Mouse (Mus musculus) forebrain, embryonic 14.5 days (tissue): ENCODE measurements around the gene Slc35b3. TPM values are rescaled to one million over a fixed set of nuclear protein-coding genes. Genes with fewer than 3 reads are reported as not detected.

ENCODE experiments used
- ATAC-seq: fragments of 200-750 bp; cut with Nextera tagmentation; 2 replicates; pipeline ENCODE4 v1.8.0; 2017; ENCODE audit warnings: mild to moderate bottlenecking, moderate library complexity
- DNase-seq: peaks from one replicate; pipeline ENCODE4 v3.0.0-alpha.2; 2015; ENCODE audit warnings: low spot score
- H3K27ac ChIP-seq: fragments of 300-500 bp; sonication (generic); 2 replicates; pipeline ENCODE4 v1.5.1; 2014; ENCODE audit warnings: low read depth, mild to moderate bottlenecking, control low read depth, low read length, moderate library complexity
- H3K27me3 ChIP-seq: fragments of 300-500 bp; sonication (generic); replicated peaks from 2 replicates; pipeline ENCODE4 v1.6.1; 2014; ENCODE audit warnings: low read length, control low read depth, mixed read lengths; ENCODE audit not compliant: control insufficient read depth, insufficient read depth
- H3K36me3 ChIP-seq: fragments of 300-500 bp; sonication (generic); 2 replicates; pipeline ENCODE4 v1.6.1; 2014; ENCODE audit warnings: low read length, control low read depth; ENCODE audit not compliant: control insufficient read depth, insufficient read depth
- H3K4me1 ChIP-seq: fragments of 300-500 bp; sonication (generic); 2 replicates; pipeline ENCODE4 v1.6.1; 2014; ENCODE audit warnings: antibody characterized with exemption, low read length, control low read depth; ENCODE audit not compliant: control insufficient read depth, insufficient read depth
- H3K4me2 ChIP-seq: fragments of 300-500 bp; sonication (generic); 2 replicates; pipeline ENCODE4 v1.6.1; 2014; ENCODE audit warnings: mild to moderate bottlenecking, control low read depth, low read length
- H3K4me3 ChIP-seq: fragments of 300-500 bp; sonication (generic); 2 replicates; pipeline ENCODE4 v1.5.1; 2014; ENCODE audit warnings: low read depth, low read length, control low read depth
- H3K9ac ChIP-seq: fragments of 300-500 bp; sonication (generic); 2 replicates; pipeline ENCODE4 v1.6.1; 2014; ENCODE audit warnings: mild to moderate bottlenecking, low read length, control low read depth, moderate library complexity
- H3K9me3 ChIP-seq: fragments of 300-500 bp; sonication (generic); replicated peaks from 2 replicates; pipeline ENCODE4 v1.6.1; 2016; ENCODE audit warnings: low read length, control low read depth, mixed read lengths; ENCODE audit not compliant: control insufficient read depth
- WGBS: fragments of 180-500 bp; shearing (Covaris S2); extraction: QIAGEN DNeasy Blood & Tissue Kit; methylation state at CpG from one replicate; pipeline ENCODE4 v1.1.7; 2014; 5-methylcytosine and 5-hydroxymethylcytosine counted together
- polyA plus RNA-seq: library from polyadenylated mRNA; unstranded; fragments of >200 nt; fragmentation: Nextera tagmentation; extraction: Ambion mirVana; gene quantifications from 2 replicates; pipeline ENCODE4 v1.2.1, GENCODE M21; 2014

The Slc35b3 gene
- polyA plus RNA-seq, 1 experiment from 2014 or later, result 29.1 TPM

- Histone ChIP-seq H3K4me2 (no peak overlapping the region), H3K4me1 (no peaks in the 10 kb centered on the region), H3K9me3 (no peaks in the 10 kb centered on the region), H3K9ac (no peak overlapping the region), H3K4me3 (no peak overlapping the region), H3K36me3 (peaks cover 50% of the 10 kb centered on the region), H3K27ac (no peak overlapping the region), H3K27me3 (no peaks in the 10 kb centered on the region)
- DNase-seq, result no peak
- no peak for ATAC-seq
- WGBS, result 84% methylated on average over 1 of the region's 1 CpGs
These were observed 14.9 kb downstream of the Slc35b3 start for GRCm38 (mm10) chr13:38945767-38946166.

DNA sequence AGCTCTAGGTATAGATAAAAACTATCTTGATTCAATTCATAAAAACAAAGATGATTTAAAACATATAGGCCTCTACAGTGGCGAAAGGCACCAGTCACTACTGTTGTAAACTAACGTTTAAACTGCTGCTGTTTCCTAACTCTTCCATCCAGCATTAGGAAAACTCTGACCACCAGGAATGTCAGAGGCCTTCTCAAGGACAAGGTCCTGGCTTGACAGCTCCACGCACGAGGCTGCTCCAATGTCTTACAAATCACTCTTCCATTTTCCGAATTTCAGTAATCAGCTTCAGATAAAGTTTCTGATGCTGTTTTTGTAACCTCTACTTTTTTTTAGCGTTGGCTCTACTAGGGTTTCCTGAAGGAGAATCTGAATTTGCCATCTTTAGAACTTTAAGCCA lies 15.7 kb downstream of the Slc35b3 start:
- 93% methylated on average over 6 of the region's 6 CpGs for WGBS
- Histone ChIP-seq H3K4me1 (no peaks in the 10 kb centered on the region), H3K27ac (no peak overlapping the region), H3K9me3 (no peaks in the 10 kb centered on the region), H3K27me3 (no peaks in the 10 kb centered on the region), H3K9ac (no peak overlapping the region), H3K36me3 (peaks cover 51% of the 10 kb centered on the region), H3K4me2 (no peak overlapping the region), H3K4me3 (no peak overlapping the region)
- ATAC-seq (no peak), DNase-seq (no peak)

DNA sequence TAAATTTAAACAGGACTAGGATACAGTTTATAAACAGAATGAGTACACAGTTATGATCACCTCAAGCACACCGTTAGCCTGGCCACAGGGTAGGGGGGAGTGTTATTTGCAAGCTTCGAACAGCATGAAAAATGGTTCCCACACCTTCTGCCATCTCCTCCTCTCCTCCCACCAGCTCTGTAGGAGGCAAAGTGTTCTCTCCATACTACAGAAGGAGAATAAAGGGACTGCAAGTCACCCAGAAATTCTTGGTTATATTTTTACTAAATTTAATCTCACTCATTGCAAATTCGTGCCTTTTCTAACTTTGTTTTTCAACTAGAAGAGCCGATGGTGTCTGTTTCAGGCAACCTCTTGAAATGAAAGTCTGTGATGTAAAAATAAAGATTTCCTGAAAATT lies 18.9 kb downstream of the Slc35b3 start:
- no peak for ATAC-seq
- DNase-seq, result no peak
- 92% methylated on average over 4 of the region's 4 CpGs for WGBS
- H3K4me3 ChIP-seq, result no peak overlapping the region
- H3K9me3 ChIP-seq, result no peaks in the 10 kb centered on the region
- H3K27me3 ChIP-seq, result no peaks in the 10 kb centered on the region
- no peak overlapping the region for H3K27ac ChIP-seq
- no peak overlapping the region for H3K4me2 ChIP-seq
- peaks cover 57% of the 10 kb centered on the region for H3K36me3 ChIP-seq
- no peak overlapping the region for H3K9ac ChIP-seq
- H3K4me1 ChIP-seq, result no peaks in the 10 kb centered on the region

GRCm38 (mm10) chr13:38941280-38941679 lies 19.4 kb downstream of the Slc35b3 start:
- 94% methylated on average over 19 of the region's 19 CpGs for WGBS
- H3K36me3 ChIP-seq, result peaks cover 62% of the 10 kb centered on the region
- no peak for DNase-seq

GRCm38 (mm10) chr13:38938433-38938832 lies 22.2 kb downstream of the Slc35b3 start:
- H3K9ac ChIP-seq, result no peak overlapping the region
- WGBS, result 90% methylated on average over 2 of the region's 2 CpGs
- no peak overlapping the region for H3K4me3 ChIP-seq
- H3K27me3 ChIP-seq, result no peaks in the 10 kb centered on the region
- no peak overlapping the region for H3K27ac ChIP-seq
- no peaks in the 10 kb centered on the region for H3K9me3 ChIP-seq
- DNase-seq, result no peak
- H3K36me3 ChIP-seq, result peaks cover 73% of the 10 kb centered on the region
- no peak for ATAC-seq
- no peaks in the 10 kb centered on the region for H3K4me1 ChIP-seq
- no peak overlapping the region for H3K4me2 ChIP-seq

More at GRCm38 (mm10) chr13:38941280-38941679, 19.4 kb downstream of the Slc35b3 start:
- Histone ChIP-seq H3K27ac (no peak overlapping the region), H3K4me3 (no peak overlapping the region), H3K27me3 (no peaks in the 10 kb centered on the region), H3K9me3 (no peaks in the 10 kb centered on the region), H3K4me2 (no peak overlapping the region), H3K9ac (no peak overlapping the region), H3K4me1 (no peaks in the 10 kb centered on the region)
- no peak for ATAC-seq

DNA sequence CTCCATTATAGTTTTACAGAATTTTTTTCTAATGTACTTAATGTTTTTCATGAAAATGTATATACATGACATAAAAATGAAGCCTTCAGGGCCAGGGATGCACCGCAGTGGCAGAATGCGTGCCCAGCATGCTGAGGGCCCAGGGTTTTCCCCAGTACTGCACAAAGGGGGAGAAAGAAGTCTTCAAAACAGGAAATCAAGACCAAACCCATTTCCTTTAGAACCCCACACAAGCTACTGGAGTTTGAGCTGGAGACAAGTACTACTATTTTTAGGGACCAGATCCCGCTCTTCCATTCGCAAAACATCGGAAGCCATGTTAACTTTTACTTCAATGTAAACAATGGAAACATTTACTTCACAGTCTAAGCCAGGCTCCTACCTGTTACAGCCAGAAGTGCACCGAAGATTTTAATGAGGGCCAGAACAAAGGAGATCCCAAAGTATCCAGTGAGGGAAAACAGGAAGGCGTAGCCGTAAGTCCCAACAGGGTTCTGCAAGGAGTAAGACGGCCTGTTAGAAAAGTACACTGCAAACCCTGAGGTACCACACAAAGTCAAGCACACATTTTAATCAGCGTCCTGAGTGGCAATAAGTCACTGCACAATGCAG lies 23.7 kb downstream of the Slc35b3 start:
- DNase-seq (no peak), ATAC-seq (no peak)
- H3K27ac ChIP-seq, result no peak overlapping the region
- no peak overlapping the region for H3K4me2 ChIP-seq
- H3K36me3 ChIP-seq, result peaks cover 74% of the 10 kb centered on the region
- H3K9me3 ChIP-seq, result no peaks in the 10 kb centered on the region
- 89% methylated on average over 10 of the region's 10 CpGs for WGBS
- H3K4me1 ChIP-seq, result no peaks in the 10 kb centered on the region
- no peaks in the 10 kb centered on the region for H3K27me3 ChIP-seq
- H3K9ac ChIP-seq, result no peak overlapping the region
- H3K4me3 ChIP-seq, result no peak overlapping the region

- 95% methylated on average over 10 of the region's 10 CpGs for WGBS
- H3K4me3 ChIP-seq, result no peak overlapping the region
- H3K27ac ChIP-seq, result no peak overlapping the region
- H3K4me1 ChIP-seq, result no peaks in the 10 kb centered on the region
- no peak for ATAC-seq
- no peaks in the 10 kb centered on the region for H3K27me3 ChIP-seq
- H3K36me3 ChIP-seq, result peaks cover 65% of the 10 kb centered on the region
- H3K4me2 ChIP-seq, result no peak overlapping the region
- no peak overlapping the region for H3K9ac ChIP-seq
- no peaks in the 10 kb centered on the region for H3K9me3 ChIP-seq
- DNase-seq, result no peak
These were observed 24.7 kb downstream of the Slc35b3 start for GRCm38 (mm10) chr13:38935856-38936446.

DNA sequence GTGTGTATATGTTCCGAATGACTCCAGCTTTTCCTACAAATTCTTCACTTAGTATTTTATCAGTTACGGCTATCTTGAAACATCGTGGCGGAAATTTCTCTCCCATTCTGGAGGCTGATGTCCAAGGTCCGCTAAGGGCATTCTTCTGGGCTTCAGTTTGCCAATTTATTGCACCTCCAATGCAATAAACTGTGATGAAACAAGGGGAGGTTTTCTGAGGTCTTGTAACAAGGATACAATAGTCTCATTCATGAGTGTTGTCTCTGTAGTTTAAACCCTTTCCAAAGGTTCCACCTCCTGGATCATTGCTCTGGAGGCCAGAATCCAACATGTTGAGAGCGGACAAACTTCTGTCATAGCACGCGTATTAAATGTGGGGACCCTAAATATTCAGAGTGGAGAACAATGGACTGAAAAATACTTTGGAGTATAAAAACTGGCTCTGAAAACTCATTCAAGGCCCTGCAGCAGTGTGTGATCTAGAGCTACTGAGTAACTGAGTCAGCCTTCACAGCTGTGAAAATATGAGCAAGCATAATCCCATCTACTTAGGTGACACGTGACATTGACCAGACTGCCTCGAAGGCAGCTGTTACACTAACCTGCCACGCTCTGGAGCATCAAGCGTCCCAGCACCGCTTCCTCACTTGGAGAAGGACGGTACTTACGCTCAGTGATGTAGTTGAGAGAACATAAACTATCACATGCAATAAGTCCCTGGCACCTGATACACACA lies 30.7 kb downstream of the Slc35b3 start:
- no peak overlapping the region for H3K9ac ChIP-seq
- H3K36me3 ChIP-seq, result peaks cover 20% of the 10 kb centered on the region
- no peaks in the 10 kb centered on the region for H3K27me3 ChIP-seq
- H3K4me2 ChIP-seq, result no peak overlapping the region
- no peaks in the 10 kb centered on the region for H3K9me3 ChIP-seq
- no peaks in the 10 kb centered on the region for H3K4me1 ChIP-seq
- H3K4me3 ChIP-seq, result no peak overlapping the region
- DNase-seq (no peak), ATAC-seq (no peak)
- H3K27ac ChIP-seq, result no peak overlapping the region
- WGBS, result 97% methylated on average over 15 of the region's 15 CpGs

DNA sequence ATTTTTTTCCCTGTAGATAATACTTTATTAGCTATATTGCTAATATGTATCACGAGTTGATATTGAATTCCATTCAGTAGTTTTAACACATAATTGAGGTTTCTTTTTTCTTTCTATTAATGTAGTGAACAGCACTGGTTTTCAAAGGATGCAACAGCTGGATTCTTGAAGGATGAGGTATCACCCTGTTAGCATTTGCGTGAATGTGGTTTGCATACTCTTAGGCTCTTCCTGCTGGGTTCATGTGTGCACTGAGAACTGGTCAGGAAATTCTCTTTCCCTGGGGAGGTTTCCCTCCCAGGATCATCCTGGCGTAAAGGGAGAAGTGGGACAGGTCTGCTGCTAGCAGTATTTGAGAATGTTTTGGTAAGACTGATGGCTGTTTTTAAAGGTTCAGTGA lies 38.0 kb downstream of the Slc35b3 start:
- Histone ChIP-seq H3K9me3 (no peaks in the 10 kb centered on the region), H3K9ac (no peak overlapping the region), H3K36me3 (no peaks in the 10 kb centered on the region), H3K4me2 (no peak overlapping the region), H3K4me1 (0 out of 2 replicates have a peak, but pooled peaks cover 2% of the 10 kb centered on the region), H3K27ac (no peak overlapping the region), H3K27me3 (no peaks in the 10 kb centered on the region), H3K4me3 (no peak overlapping the region)
- no peak for ATAC-seq
- DNase-seq, result no peak
- WGBS, result 82% methylated on average over 3 of the region's 3 CpGs
